Mouse (Mus musculus): ENCODE data around the gene Pdcd1lg2.

- TF ChIP-seq CTCF (IDR thresholded peaks at IDR 0.05; ENCODE audit: borderline replicate concordance, insufficient read depth, low read depth, low read length) (no peak), POLR2A (IDR thresholded peaks at IDR 0.05; ENCODE audit: borderline replicate concordance, insufficient read depth, low read length) (no peak)
These were observed 7.2 kb downstream of the Pdcd1lg2 start for GRCm38 (mm10) chr19:29417894-29418293.
